ENCODE assay signal across 12 mouse cellular contexts in genomic region chr16:21998061-21998460, GRCm38 (mm10). TPM values are rescaled to one million over a fixed set of nuclear protein-coding genes. Genes with fewer than 3 reads are reported as not detected.
A peak's percentile ranks its signal among the peaks of the same experiment; 100 is the strongest.
DNase-seq lines count a peak whose midpoint lies in the region; ATAC-seq and TF ChIP-seq lines count a peak whose summit lies in the region.
"Had no signal": no experiment of that assay in that cellular context is flagged by ENCODE, and none has a peak within 500 bp of the region (broad histone marks: within the 10 kb centered on the region; RNA-seq: fewer than 3 reads in every experiment).

No protein-coding gene starts in this region.

- no peak overlapping the region for H3K4me3 ChIP-seq in intestine, embryonic 15.5 days (replicated peaks)
- no peak overlapping the region for H3K4me3 ChIP-seq in small intestine, adult 2 months (ENCODE audit: low read depth, low read length)
- no peak overlapping the region for H3K4me3 ChIP-seq in forebrain, embryonic 12.5 days (replicated peaks)
- H3K4me3 ChIP-seq: embryonic facial prominence, embryonic 10.5 days; midbrain, embryonic 15.5 days had no signal

- H3K27me3 ChIP-seq in intestine, embryonic 15.5 days (replicated peaks): no peaks in the 10 kb centered on the region
- H3K27me3 ChIP-seq in small intestine, adult 2 months (ENCODE audit: control insufficient read depth, insufficient read depth, low read length): no peaks in the 10 kb centered on the region
- peaks cover 12% of the 10 kb centered on the region; the same call in 1 of the 2 replicates for H3K27me3 ChIP-seq in forebrain, embryonic 12.5 days
- H3K27me3 ChIP-seq: midbrain, embryonic 15.5 days had no signal

- 50% methylated on average over 5 of the region's 5 CpGs for WGBS in intestine, embryonic 15.5 days
- WGBS in small intestine, adult 2 months: 18% methylated on average over 5 of the region's 5 CpGs
- 81% methylated on average over 5 of the region's 5 CpGs for WGBS in forebrain, embryonic 12.5 days

- H3K27ac ChIP-seq in intestine, embryonic 15.5 days: peak overlapping the region; percentile 85
- H3K27ac ChIP-seq in small intestine, adult 2 months (ENCODE audit: insufficient read depth, low read depth, low read length): peak overlapping the region; percentile 84
- no peak overlapping the region for H3K27ac ChIP-seq in forebrain, embryonic 12.5 days
- H3K27ac ChIP-seq: embryonic facial prominence, embryonic 10.5 days; midbrain, embryonic 15.5 days had no signal

- peak; percentile 13; the same call in 1 of the 2 replicates for ATAC-seq in intestine, embryonic 15.5 days
- no peak for ATAC-seq in forebrain, embryonic 12.5 days (ENCODE audit: low FRiP score)
- ATAC-seq: midbrain, embryonic 15.5 days had no signal

- no peaks in the 10 kb centered on the region for H3K9me3 ChIP-seq in intestine, embryonic 15.5 days
- no peaks in the 10 kb centered on the region for H3K9me3 ChIP-seq in forebrain, embryonic 12.5 days
- H3K9me3 ChIP-seq: embryonic facial prominence, embryonic 10.5 days; G1E; midbrain, embryonic 15.5 days had no signal

- no peaks in the 10 kb centered on the region for H3K36me3 ChIP-seq in intestine, embryonic 15.5 days
- no peaks in the 10 kb centered on the region for H3K36me3 ChIP-seq in small intestine, adult 2 months (ENCODE audit: control insufficient read depth, insufficient read depth, low read length)
- no peaks in the 10 kb centered on the region for H3K36me3 ChIP-seq in forebrain, embryonic 12.5 days (replicated peaks)
- H3K36me3 ChIP-seq: embryonic facial prominence, embryonic 10.5 days; G1E; midbrain, embryonic 15.5 days had no signal

- no peak overlapping the region for H3K4me2 ChIP-seq in intestine, embryonic 15.5 days (replicated peaks)
- H3K4me2 ChIP-seq in forebrain, embryonic 12.5 days: no peak overlapping the region
- H3K4me2 ChIP-seq: midbrain, embryonic 15.5 days had no signal

- 0 out of 2 replicates have a peak, but pooled peaks cover 6% of the 10 kb centered on the region for H3K4me1 ChIP-seq in intestine, embryonic 15.5 days (replicated peaks)
- H3K4me1 ChIP-seq in small intestine, adult 2 months (ENCODE audit: control insufficient read depth, insufficient read depth, insufficient read length, low read length): peaks cover 14% of the 10 kb centered on the region; the same call in 1 of the 2 replicates
- peaks cover 7% of the 10 kb centered on the region; the same call in 1 of the 2 replicates for H3K4me1 ChIP-seq in forebrain, embryonic 12.5 days

- no peak for TF ChIP-seq POLR2A in small intestine, adult 2 months (IDR thresholded peaks at IDR 0.05; ENCODE audit: low read depth, low read length)

- no peak overlapping the region for H3K9ac ChIP-seq in intestine, embryonic 15.5 days
- no peak overlapping the region for H3K9ac ChIP-seq in forebrain, embryonic 12.5 days
- H3K9ac ChIP-seq: midbrain, embryonic 15.5 days had no signal

- TF ChIP-seq CTCF in small intestine, adult 2 months (IDR thresholded peaks at IDR 0.05; ENCODE audit: extremely low read depth, insufficient read length, insufficient replicate concordance, low read depth, low read length): no peak

- DNase-seq in layer of hippocampus, postnatal 36 days: peak; percentile 4 to 10
- DNase-seq in layer of hippocampus, adult 11-12 months (ENCODE audit: low spot score): no peak
- peak; percentile 75 for DNase-seq in NIH3T3 (ENCODE audit: low read depth)
- no peak for DNase-seq in natural killer cell, adult 2 months (ENCODE audit: low spot score in 2 of 2)
- no peak for DNase-seq in cerebellum, adult 11 months

RNA-seq across cellular contexts. Expression of gene Liph, which starts 2.6 kb away (rescaled TPM):
- total RNA-seq in layer of hippocampus, postnatal 36 days (2021): under 1 TPM; 0.23 to 0.25 TPM
- polyA plus RNA-seq in intestine, embryonic 15.5 days (2015; fragmentation: Nextera tagmentation; extraction: Ambion mirVana): 23.1 and 24.3 TPM in 2 replicates
- polyA plus RNA-seq in small intestine, adult 2 months (2012; rRNA removed): 21.9 and 43.3 TPM in 2 replicates
- 0.15 and 0.41 TPM in 2 replicates for polyA plus RNA-seq in forebrain, embryonic 12.5 days (2016; fragmentation: Nextera tagmentation; extraction: Ambion mirVana)
- total RNA-seq: heart, postnatal 25 days had no signal
- polyA plus RNA-seq: G1E had no signal

RNA-seq across cellular contexts. Expression of gene Senp2, which starts 11.2 kb away (rescaled TPM):
- 10 to 100 TPM; 84.6 to 88.0 TPM for total RNA-seq in layer of hippocampus, postnatal 36 days (2021)
- polyA plus RNA-seq in intestine, embryonic 15.5 days (2015; fragmentation: Nextera tagmentation; extraction: Ambion mirVana): 32.8 and 36.0 TPM in 2 replicates
- polyA plus RNA-seq in small intestine, adult 2 months (2012; rRNA removed): 2.2 and 5.3 TPM in 2 replicates
- 69.5 and 70.3 TPM in 2 replicates for polyA plus RNA-seq in forebrain, embryonic 12.5 days (2016; fragmentation: Nextera tagmentation; extraction: Ambion mirVana)

RNA-seq across cellular contexts. Expression of gene Tmem41a, which starts 50.7 kb away (rescaled TPM):
- total RNA-seq in layer of hippocampus, postnatal 36 days (2021): 10 to 100 TPM; 14.8 to 15.9 TPM
- 85.2 and 90.8 TPM in 2 replicates for polyA plus RNA-seq in intestine, embryonic 15.5 days (2015; fragmentation: Nextera tagmentation; extraction: Ambion mirVana)
- polyA plus RNA-seq in small intestine, adult 2 months (2012; rRNA removed): 32.6 and 85.0 TPM in 2 replicates
- polyA plus RNA-seq in forebrain, embryonic 12.5 days (2016; fragmentation: Nextera tagmentation; extraction: Ambion mirVana): 27.0 and 27.3 TPM in 2 replicates

Comparison
In these comparisons a context has a peak if more than half of its experiments do, and no peak if none do; other contexts are left out.
1. DNase-seq: peak in layer of hippocampus, postnatal 36 days (2 of 2) and NIH3T3 (single experiment); none in layer of hippocampus, adult 11-12 months (single experiment), natural killer cell, adult 2 months (0 of 2) and cerebellum, adult 11 months (single experiment).
2. RNA of gene Liph, which starts 2.6 kb away (polyA plus RNA-seq): 21.9 to 43.3 TPM in small intestine, adult 2 months and 23.1 to 24.3 TPM in intestine, embryonic 15.5 days; 0.15 to 0.41 TPM in forebrain, embryonic 12.5 days; every median in the first group is over 10 times any median in the second.